9 mouse cellular contexts compared by ENCODE assay signal in the genomic region with DNA sequence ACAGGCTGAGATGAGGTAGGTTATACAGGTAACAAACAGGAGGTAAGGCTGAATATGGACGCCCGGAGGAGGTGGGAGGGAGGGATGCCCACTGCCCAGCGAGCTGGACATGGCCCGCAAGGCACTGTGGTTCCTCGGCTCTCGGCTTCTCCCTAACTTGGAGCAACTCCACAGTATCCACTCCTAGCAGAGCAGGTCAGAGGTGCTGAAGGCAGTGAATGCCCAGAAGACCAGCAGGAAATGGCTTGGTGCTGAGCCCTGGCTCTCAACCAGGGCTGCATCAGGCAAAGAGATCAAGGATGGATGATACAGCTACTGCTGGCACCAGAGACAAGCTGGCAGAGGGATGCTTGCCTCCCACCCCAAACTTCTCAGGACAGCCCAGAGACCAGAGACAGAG. TPM values are rescaled to one million over a fixed set of nuclear protein-coding genes. Genes with fewer than 3 reads are reported as not detected.
DNase-seq lines count a peak whose midpoint lies in the region; ATAC-seq and TF ChIP-seq lines count a peak whose summit lies in the region.
"Had no signal": no experiment of that assay in that cellular context is flagged by ENCODE, and none has a peak within 500 bp of the region (broad histone marks: within the 10 kb centered on the region; RNA-seq: fewer than 3 reads in every experiment).

No protein-coding gene starts in this region.

- no peak overlapping the region for H3K9ac ChIP-seq in forebrain, embryonic 11.5 days (ENCODE audit: low read length)
- H3K9ac ChIP-seq in forebrain, postnatal 0 days: no peak overlapping the region
- no peak overlapping the region; the same call in 1 of the 2 replicates for H3K9ac ChIP-seq in kidney, embryonic 16.5 days (replicated peaks; ENCODE audit: low read length)

- no peak overlapping the region for H3K27ac ChIP-seq in forebrain, embryonic 11.5 days (ENCODE audit: low read depth, low read length)
- no peak overlapping the region for H3K27ac ChIP-seq in forebrain, postnatal 0 days (ENCODE audit: low read depth, low read length)
- peak overlapping the region; percentile 87 for H3K27ac ChIP-seq in kidney, embryonic 16.5 days (ENCODE audit: low read length)

- H3K9me3 ChIP-seq in forebrain, embryonic 11.5 days (ENCODE audit: control insufficient read depth, low read length): no peaks in the 10 kb centered on the region
- no peaks in the 10 kb centered on the region for H3K9me3 ChIP-seq in forebrain, postnatal 0 days (ENCODE audit: low read length)
- H3K9me3 ChIP-seq in kidney, embryonic 16.5 days (ENCODE audit: low read length): no peaks in the 10 kb centered on the region

- no peak for DNase-seq in forebrain, embryonic 11.5 days (ENCODE audit: low spot score)
- DNase-seq in forebrain, postnatal 0 days: no peak
- DNase-seq in ovary, postnatal 36 days (ENCODE audit: low spot score): peak; percentile 29
- DNase-seq in ovary, adult 18-20 months (ENCODE audit: low spot score): no peak
- no peak for DNase-seq in testis, postnatal 14 days (ENCODE audit: low spot score)
- no peak for DNase-seq in embryo, embryonic 11 days
- no peak for DNase-seq in frontal cortex, postnatal 25 days (ENCODE audit: low spot score in 2 of 2)

- 0 out of 2 replicates have a peak overlapping the region, but pooled peaks have one; percentile 36 for H3K4me2 ChIP-seq in forebrain, embryonic 11.5 days (ENCODE audit: low read depth, low read length, severe bottlenecking)
- no peak overlapping the region for H3K4me2 ChIP-seq in forebrain, postnatal 0 days (ENCODE audit: low read depth)
- H3K4me2 ChIP-seq in kidney, embryonic 16.5 days (replicated peaks; ENCODE audit: low read depth, low read length): peak overlapping the region; percentile 31; the same call in 1 of the 2 replicates

- TF ChIP-seq CTCF in forebrain, postnatal 0 days (IDR thresholded peaks at IDR 0.05; ENCODE audit: low read depth): no peak

- no peaks in the 10 kb centered on the region for H3K36me3 ChIP-seq in forebrain, embryonic 11.5 days (ENCODE audit: control insufficient read depth, insufficient read depth, low read length)
- H3K36me3 ChIP-seq in forebrain, postnatal 0 days (ENCODE audit: insufficient read depth): no peaks in the 10 kb centered on the region
- no peaks in the 10 kb centered on the region for H3K36me3 ChIP-seq in kidney, embryonic 16.5 days (ENCODE audit: insufficient read depth, low read length)

- ATAC-seq in forebrain, embryonic 11.5 days (replicated peaks; ENCODE audit: low FRiP score): no peak
- no peak for ATAC-seq in forebrain, postnatal 0 days
- ATAC-seq in kidney, embryonic 16.5 days (ENCODE audit: low FRiP score, low TSS enrichment): no peak

- H3K27me3 ChIP-seq in forebrain, embryonic 11.5 days (ENCODE audit: control insufficient read depth, insufficient read depth, low read length): no peaks in the 10 kb centered on the region
- H3K27me3 ChIP-seq in forebrain, postnatal 0 days (ENCODE audit: insufficient read depth, low read length): no peaks in the 10 kb centered on the region
- no peaks in the 10 kb centered on the region for H3K27me3 ChIP-seq in kidney, embryonic 16.5 days (ENCODE audit: insufficient read depth, low read length)
- H3K27me3 ChIP-seq: CH12.LX had no signal

- 75% methylated on average over 6 of the region's 6 CpGs for WGBS in forebrain, embryonic 11.5 days
- WGBS in forebrain, postnatal 0 days: 52% methylated on average over 6 of the region's 6 CpGs
- 48% methylated on average over 6 of the region's 6 CpGs for WGBS in kidney, embryonic 16.5 days

- no peak overlapping the region for H3K4me3 ChIP-seq in forebrain, embryonic 11.5 days (ENCODE audit: low read depth, low read length)
- no peak overlapping the region for H3K4me3 ChIP-seq in forebrain, postnatal 0 days (ENCODE audit: low read depth, low read length)
- no peak overlapping the region for H3K4me3 ChIP-seq in kidney, embryonic 16.5 days (ENCODE audit: low read length)

- H3K4me1 ChIP-seq in forebrain, embryonic 11.5 days (replicated peaks; ENCODE audit: control insufficient read depth, insufficient read depth, low read length): peaks cover 16% of the 10 kb centered on the region
- H3K4me1 ChIP-seq in forebrain, postnatal 0 days (ENCODE audit: insufficient read depth): 0 out of 2 replicates have a peak, but pooled peaks cover 10% of the 10 kb centered on the region
- H3K4me1 ChIP-seq in kidney, embryonic 16.5 days (ENCODE audit: insufficient read depth, low read length): peaks cover 61% of the 10 kb centered on the region

RNA-seq across cellular contexts. Expression of a gene that starts 26.6 kb away (rescaled TPM):
- polyA plus RNA-seq in forebrain, embryonic 11.5 days (2014; fragmentation: Nextera tagmentation; extraction: Ambion mirVana): 5.8 and 5.9 TPM in 2 replicates
- total RNA-seq in forebrain, postnatal 0 days (2014; rRNA removed): 11.6 and 15.1 TPM in 2 replicates
- polyA plus RNA-seq in forebrain, postnatal 0 days (2015; fragmentation: Nextera tagmentation; extraction: Ambion mirVana): 1.2 and 1.4 TPM in 2 replicates
- polyA plus RNA-seq in kidney, embryonic 16.5 days (2015; fragmentation: Nextera tagmentation; extraction: Ambion mirVana): 15.6 and 16.9 TPM in 2 replicates

RNA-seq across cellular contexts. Expression of a gene that starts 43.3 kb away (rescaled TPM):
- polyA plus RNA-seq in forebrain, embryonic 11.5 days (2014; fragmentation: Nextera tagmentation; extraction: Ambion mirVana): 57.9 and 59.6 TPM in 2 replicates
- total RNA-seq in forebrain, postnatal 0 days (2014; rRNA removed): 11.5 and 14.9 TPM in 2 replicates
- 6.1 and 6.5 TPM in 2 replicates for polyA plus RNA-seq in forebrain, postnatal 0 days (2015; fragmentation: Nextera tagmentation; extraction: Ambion mirVana)
- 43.0 and 49.0 TPM in 2 replicates for polyA plus RNA-seq in kidney, embryonic 16.5 days (2015; fragmentation: Nextera tagmentation; extraction: Ambion mirVana)

RNA-seq across cellular contexts. Expression of a gene that starts 48.6 kb away (rescaled TPM):
- 75.7 and 84.5 TPM in 2 replicates for polyA plus RNA-seq in forebrain, embryonic 11.5 days (2014; fragmentation: Nextera tagmentation; extraction: Ambion mirVana)
- total RNA-seq in forebrain, postnatal 0 days (2014; rRNA removed): 58.0 and 69.7 TPM in 2 replicates
- 89.7 and 99.5 TPM in 2 replicates for polyA plus RNA-seq in forebrain, postnatal 0 days (2015; fragmentation: Nextera tagmentation; extraction: Ambion mirVana)
- polyA plus RNA-seq in kidney, embryonic 16.5 days (2015; fragmentation: Nextera tagmentation; extraction: Ambion mirVana): 46.5 and 48.0 TPM in 2 replicates

RNA-seq across cellular contexts. Expression of a gene that starts 48.6 kb away (rescaled TPM):
- 31.2 and 36.0 TPM in 2 replicates for polyA plus RNA-seq in forebrain, embryonic 11.5 days (2014; fragmentation: Nextera tagmentation; extraction: Ambion mirVana)
- 32.1 TPM in 2 replicates for total RNA-seq in forebrain, postnatal 0 days (2014; rRNA removed)
- 26.2 and 26.5 TPM in 2 replicates for polyA plus RNA-seq in forebrain, postnatal 0 days (2015; fragmentation: Nextera tagmentation; extraction: Ambion mirVana)
- polyA plus RNA-seq in kidney, embryonic 16.5 days (2015; fragmentation: Nextera tagmentation; extraction: Ambion mirVana): 39.3 and 46.0 TPM in 2 replicates

RNA-seq across cellular contexts. Expression of a gene that starts 52.2 kb away (rescaled TPM):
- polyA plus RNA-seq in forebrain, embryonic 11.5 days (2014; fragmentation: Nextera tagmentation; extraction: Ambion mirVana): 235 and 251 TPM in 2 replicates
- total RNA-seq in forebrain, postnatal 0 days (2014; rRNA removed): 132 and 163 TPM in 2 replicates
- 226 and 260 TPM in 2 replicates for polyA plus RNA-seq in forebrain, postnatal 0 days (2015; fragmentation: Nextera tagmentation; extraction: Ambion mirVana)
- polyA plus RNA-seq in kidney, embryonic 16.5 days (2015; fragmentation: Nextera tagmentation; extraction: Ambion mirVana): 363 and 371 TPM in 2 replicates
